Mouse (Mus musculus) urinary bladder, postnatal 25 days (tissue): ENCODE results near the gene Nme7.

ENCODE experiments used
- DNase-seq: peaks from one replicate; pipeline ENCODE4 v3.0.0; 2022; ENCODE audit warnings: low spot score

The Nme7 gene

DNA sequence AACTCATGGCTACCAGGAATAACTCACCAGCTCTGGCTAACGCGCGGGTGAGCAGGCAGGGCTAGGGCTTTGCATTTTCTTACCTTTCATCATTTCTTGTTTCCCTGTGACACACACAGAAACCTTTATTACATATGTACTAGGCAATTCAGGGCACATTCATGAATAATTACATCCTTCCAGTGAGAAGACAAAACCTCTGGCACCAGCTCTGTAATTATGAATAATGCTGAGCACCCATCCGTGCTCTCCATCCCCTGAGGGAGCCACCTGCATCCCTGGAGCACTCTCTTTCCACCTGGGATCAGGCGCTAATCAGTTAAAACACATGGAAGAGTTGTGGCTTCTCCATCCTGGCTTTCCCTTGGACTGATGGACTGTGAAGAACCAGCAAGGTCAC is at the start of gene Nme7:
Nme7 (plus strand) TSS at position 301 of the 400 bp plus-strand sequence.
- no peak for DNase-seq

DNA sequence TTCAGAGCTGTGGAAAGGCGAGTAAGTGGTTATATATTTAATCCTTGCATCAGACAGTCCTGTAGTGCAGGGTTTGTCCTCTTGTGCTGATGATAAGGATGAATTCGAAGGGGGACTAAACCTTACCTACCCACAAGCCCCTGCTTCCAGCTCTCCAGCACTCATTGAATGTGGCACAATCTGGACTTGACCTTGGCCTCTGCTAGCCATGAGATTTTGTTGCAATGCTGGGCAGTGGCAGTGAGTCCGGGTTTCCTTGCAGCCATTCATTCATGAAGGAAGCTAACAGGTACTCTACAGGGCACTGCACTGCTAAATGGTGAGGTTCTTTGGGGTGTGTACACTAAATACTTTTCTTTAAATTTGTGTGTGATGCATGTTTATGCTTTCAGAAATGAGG is 49.1 kb upstream of the Nme7 start:
- DNase-seq, result no peak

DNA sequence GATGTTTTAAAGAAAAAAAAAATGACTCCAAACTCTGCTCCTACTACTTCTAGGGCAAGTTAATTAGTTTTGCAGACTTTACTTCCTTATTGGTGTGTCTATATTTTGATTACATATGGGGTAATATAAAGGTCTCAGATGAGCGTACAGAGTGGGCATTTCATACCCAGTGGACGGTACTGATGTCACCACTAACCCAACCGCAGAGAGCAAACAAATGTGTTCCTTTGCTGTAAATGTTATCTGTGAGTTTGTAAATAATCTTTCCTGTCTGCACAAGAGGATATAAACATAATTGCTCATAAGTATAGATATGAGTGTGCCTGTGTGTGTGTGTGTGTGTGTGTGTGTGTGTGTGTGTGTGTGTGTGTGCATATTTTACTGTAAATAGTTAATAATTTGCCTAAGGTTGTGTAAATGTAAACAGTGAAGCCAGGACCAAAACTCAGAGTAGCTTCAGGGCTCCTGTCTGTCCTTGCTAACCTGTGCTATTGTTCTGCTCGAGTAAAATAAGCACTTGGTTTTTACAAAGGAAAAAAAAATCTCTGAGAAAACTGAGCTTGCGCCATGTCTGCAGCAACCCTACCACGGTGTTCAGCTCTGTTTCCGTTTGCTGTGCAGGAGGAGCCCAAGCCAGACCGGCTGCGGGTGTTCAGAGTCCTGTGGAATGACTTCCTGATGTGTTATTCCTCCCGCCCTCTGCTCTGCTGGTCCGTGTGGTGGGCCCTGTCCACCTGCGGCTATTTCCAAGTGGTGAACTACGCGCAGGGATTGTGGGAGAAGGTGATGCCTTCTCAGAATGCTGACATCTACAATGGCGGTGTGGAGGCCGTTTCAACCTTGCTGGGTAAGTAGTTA is 43.5 kb upstream of the Nme7 start:
- DNase-seq, result no peak

DNA sequence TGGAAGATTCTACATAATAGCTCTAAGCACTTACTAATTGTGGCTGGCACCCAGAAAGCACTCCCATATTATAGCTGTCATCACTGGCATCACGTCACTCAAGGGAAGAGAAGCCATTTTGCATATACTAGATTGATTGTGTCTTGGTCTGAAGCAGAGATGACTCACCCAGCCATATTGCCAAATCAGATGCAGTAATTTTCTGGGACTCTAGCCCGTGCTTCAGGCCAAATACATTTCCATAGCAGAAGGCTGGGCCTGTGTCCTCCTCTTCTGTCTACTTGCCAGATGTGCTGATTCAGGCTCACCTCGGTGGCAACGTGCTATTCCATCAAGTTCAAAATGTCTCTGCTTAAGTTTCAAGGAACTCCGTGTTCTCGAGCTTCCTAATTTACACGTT is 42.4 kb upstream of the Nme7 start:
- no peak for DNase-seq

DNA sequence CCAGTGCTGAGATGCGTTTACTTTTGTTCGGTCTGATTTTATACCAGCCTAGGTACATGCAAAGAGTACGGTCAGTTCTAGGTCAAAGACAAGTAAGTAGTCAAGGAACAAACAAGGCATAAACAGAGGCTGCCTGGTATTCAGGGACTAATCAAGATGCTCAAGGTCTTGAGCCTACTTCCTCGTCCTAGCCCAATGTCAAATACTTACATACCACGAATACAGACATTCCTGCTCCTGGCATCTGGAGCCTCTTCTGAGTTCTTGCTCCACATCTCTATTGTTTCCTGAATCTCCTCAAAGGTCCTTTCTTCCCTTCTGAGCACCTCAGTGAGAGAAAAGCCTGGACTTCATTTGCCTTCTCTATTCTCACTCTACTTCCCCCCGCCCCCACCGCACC is 33.0 kb upstream of the Nme7 start:
- DNase-seq, result no peak

DNA sequence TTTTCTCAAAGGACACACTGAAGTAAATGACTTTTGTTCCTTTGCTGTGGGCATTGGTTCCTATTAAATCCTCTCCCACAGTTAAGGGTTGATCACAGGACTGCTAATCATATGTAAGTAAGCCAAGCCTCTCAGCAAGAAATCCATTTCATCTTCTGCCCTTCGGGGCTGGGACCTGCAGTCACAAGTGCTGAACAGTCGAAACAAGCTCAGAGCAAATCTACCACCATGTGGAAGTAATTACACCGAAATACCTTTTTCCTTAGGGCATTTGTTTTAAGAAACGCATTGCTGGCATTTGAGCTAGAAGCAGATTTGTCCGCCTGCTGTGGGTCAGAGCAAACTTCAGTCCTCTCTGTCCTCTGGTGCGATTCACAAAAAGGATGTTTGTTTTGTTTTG is 30.3 kb upstream of the Nme7 start:
- DNase-seq, result no peak

DNA sequence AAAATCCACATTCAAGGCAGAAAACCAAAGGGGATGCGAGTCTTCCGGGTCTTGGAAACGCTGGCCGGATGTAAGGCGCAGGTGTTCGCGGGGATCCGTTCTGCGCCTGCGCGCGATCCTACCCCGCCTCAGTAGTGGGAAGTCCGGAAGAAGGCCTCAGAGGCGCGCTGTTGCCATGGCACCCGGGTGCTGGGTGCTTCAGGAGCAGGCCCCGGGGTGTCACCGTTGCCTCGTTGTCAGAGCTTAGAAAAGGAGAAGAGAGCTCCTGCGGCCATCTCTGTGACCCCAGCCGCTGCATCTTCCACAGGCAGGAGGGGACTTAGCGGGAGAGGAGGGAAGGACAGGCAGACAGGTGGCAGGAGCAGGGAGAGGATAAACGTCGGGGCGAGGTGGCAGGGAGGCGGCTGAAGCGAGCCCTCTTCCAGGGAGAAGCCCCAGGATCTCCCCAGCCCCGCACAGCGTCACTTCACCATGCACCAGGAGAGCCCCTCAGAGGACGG is 28.4 kb upstream of the Nme7 start, which contains the start of gene Ccdc181:
Ccdc181 (plus strand) TSS at position 131 of the 500 bp plus-strand sequence.
- peak; percentile 90 for DNase-seq

DNA sequence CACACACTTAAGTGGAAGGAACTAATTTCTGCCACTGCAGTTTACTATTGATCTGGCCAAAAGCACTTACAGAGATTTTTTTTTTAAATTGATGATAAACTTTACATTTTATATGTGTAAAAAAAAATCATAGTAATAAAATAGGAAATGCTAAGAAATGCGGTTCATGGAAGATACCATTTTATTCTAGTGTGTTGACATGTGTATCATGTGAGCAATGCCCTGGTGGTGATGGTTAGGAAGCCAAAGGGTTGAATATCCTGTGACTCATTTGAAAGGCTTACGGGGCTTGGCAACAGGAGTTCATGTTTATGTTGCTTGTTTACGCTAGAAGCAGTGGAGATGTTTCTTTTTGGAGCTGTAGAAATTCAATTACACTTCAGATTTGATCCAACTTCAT is 27.4 kb upstream of the Nme7 start:
- DNase-seq, result no peak

DNA sequence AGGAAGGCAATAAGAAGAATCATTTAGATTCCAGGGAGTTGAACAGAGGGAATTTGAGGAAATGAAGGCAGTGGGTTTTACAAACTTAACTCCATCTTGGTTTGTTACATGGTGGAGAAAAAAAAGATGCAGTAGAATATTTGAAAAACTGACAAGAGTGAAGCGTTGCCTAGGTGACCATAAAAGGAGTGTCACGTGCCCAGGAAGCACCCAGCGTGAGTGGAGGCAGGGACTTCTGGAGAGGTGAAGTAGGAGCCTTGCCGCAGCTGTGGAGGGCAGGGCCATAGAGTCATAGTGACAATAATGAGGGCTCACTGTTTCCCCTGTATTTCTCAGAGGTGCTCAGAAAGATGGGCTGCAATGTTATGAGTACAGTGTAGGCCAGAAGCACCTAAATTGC is 24.6 kb upstream of the Nme7 start:
- DNase-seq, result no peak

DNA sequence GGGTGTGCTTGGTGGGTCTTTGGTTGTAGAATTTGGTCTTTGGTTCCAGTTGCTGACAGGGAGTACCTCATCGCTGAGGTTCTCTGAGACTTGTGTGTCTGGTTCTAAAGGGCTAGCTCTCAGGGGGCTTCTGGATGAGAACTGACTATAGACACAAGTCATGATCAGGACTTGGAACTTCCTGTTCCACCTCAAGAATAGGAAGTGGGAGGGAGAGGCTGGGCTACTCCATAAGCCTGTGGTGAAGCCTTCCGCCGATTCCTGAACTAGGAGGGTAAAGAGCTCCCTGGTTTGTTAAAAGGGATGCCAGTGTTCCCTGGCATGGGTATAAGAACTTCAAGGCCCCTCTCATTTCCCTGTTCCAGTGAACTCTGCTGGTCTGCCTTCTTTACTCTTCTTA is 19.9 kb upstream of the Nme7 start:
- no peak for DNase-seq

DNA sequence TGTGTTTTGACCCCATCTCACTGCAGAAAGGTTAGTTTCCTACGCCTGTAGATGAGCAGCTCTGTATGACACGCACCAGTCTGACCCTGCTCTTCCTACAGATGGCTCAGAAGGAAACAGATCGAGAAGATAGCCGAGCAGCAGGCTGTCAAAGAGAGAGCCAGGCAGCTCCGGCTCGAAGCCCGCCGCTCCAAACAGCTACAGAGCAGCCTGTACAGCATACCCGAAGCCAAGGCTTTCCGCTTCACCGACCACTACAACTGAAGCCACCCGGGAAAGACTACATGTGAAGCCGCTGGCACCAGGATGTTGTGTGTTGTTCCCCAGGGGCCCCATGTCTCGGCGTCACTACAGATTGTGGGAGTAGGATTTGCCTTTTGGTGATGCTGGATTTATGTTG is 16.5 kb upstream of the Nme7 start:
- DNase-seq, result no peak

DNA sequence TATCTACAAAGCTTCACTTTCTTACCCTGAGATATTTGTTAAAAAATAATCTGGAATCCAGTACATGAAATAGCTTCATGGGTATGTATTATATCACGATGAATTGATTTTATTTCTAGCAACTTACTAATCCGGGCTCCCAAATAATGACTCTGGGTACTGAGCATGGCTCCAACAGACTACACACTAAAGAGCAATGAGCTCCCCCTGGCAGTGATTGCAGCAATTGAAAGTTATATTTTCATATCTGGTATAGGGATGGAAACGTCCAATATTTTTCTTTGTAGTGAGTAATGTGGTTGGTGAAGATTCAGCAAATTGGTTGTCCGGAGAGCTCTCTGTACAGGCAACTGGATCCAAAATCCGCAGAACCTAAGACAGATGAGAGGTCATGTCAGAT is 11.9 kb upstream of the Nme7 start:
- DNase-seq, result no peak

DNA sequence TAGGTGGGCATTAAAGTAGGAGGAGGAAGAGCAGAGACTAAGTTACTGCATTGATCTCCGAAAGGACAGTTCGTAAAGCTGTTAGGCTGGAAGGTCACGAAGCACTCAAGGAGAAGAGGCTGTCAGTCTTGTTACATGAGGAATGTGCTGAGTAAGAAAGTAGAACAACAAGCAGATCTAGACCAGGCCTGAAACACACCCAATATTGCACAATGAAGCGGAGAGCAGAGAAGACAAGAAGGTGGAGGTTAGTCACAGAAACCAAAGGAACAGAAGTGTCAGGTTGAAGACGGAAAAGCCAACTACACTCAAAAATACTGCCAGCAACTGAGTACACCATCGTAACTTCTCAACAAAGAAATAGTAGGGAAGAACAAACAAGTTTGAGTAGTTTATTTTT is 9.8 kb upstream of the Nme7 start:
- no peak for DNase-seq

DNA sequence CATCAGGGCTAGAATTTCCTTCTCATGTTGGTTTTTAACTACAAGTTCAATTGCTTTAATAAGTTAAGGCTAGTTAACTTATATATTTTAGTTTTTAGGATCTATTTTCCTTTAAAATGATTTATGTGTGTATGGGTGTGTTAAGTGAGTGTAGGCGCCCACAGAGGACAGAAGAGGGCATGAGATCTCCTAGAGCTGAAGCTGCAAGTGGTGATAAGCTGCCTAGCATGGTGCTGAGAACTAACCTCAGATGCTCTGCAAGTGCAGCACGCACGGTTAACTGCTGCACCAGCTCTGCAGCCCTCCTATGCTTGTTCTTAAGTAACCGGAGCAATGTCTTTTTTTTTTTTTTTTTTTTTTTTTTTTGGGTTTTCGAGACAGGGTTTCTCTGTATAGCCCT is 7.4 kb upstream of the Nme7 start:
- no peak for DNase-seq

DNA sequence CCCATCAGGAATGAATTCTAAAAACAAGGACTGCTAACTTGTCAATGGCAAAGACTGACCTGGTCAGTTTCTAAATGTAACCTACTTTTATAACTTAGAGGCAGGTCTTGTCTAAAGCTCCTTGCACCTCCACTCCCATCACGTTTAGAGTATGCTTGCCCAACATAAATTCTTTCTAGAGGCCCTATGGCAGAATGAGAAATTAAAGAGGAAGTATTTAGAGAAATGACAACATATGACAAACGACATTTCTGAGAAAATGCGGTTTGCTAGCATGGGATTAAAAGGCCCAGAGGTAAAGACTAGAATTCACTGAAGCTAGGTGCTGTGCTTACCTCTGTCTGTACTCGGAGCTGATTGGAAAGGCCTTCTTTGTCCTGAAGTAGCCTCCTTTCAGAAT is 2.0 kb upstream of the Nme7 start:
- no peak for DNase-seq

DNA sequence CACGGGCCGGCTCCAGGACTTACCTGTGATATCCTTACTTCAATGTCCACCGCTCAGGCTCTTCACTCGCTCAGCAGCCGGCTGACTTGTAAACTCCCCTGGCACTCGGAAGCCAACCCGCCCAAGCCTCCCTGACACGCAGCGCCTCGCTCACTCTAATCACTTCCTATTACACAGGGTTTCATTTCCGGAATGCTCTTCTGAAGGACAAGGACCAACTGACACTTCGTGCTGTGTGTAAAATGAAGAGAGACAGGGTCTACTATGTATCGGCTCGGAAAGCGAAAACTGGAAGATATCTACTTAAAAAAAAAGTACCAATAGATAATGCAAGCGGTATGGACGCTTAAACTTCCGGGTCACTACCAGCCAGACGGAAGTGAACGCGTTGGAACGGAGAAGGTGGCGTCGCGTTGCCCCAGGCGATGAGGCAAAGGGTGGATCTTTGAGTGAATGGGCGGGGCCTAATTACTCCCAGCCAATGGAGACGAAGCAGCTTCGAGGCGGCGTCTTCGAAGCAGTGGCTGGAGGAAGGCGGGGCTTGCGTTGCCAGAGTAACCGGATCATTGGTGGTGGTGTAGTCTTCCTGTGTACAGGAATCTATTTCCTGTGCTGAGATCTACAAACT is 3.3 kb downstream of the Nme7 start, which contains the start of gene Blzf1:
Blzf1 (minus strand) TSS at position 366 of the 628 bp plus-strand sequence.
- DNase-seq, result peak; percentile 94

DNA sequence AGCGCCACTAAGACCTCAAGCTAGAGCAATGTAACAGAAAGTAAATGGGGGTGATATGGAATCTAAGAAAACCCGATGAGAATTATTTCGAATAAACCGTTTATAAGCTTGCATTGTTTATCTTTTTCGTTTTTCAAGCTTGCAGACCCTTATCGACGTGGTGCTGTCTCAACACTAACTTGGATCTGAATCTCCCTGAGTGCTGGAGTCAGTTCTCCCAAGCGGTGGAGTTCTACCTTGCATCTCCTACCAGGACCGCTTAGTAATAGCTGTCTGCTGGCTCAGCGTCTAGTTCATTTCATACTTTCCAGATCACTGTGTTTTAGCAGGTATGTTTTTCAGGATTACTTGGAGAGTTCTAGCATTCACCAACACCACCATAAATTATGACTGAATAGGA is 4.0 kb downstream of the Nme7 start:
- no peak for DNase-seq

DNA sequence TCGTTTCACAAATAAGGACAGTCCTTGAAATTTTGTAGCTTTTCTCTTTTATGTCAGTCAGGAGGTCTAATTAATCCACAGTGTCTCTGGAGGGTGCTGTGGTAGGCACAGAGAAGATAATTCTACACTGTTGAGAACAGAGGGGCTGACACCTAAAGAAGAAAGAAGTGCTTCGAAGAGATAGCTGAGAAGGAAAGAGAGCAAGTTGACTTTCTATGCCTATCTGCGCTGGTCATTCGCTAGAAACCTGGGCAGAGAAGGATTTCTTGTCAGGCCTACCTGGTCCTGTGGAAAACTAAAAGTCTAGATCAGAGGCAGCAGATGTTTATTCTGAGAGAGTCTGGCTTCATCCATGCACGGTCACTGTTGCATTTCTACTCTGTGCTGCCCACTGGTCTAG is 10.2 kb downstream of the Nme7 start:
- no peak for DNase-seq

DNA sequence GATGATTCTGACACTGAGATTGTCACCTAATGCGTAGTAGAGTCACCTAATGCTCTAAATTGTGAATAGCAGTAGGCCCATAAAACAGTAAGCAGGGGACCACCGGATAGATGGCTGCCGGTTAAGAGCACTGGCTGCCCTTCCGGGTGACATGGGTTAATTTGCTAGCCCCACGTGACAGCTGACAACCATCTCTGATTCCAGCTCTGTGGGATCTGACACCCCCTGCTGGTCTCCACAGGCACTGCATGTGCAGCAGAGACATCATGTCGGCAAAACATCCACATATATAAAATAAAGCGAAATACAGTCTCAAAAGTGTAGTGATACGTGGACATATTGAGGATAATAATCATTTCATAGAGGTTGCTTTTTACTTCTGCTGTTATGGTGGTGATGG is 11.3 kb downstream of the Nme7 start:
- peak; percentile 36 for DNase-seq

DNA sequence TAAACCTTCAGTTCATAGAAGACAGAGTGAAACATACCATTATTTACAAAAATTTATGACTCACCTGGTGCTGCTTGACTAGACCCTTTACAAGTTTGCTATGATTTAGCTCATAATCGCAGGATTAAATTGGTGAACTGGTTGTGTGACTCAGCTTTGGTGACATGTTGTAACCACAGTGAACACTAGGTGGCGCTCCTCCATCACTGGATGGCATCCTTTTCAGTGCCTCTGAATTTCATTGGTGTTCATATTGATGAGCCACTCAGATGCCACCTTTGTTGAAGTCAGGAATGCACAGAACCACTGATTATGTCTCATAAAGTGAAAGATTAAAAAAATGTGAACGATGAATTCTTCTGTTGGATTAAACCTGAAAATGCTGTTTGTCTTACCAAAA is 12.8 kb downstream of the Nme7 start:
- peak; percentile 79 for DNase-seq

DNA sequence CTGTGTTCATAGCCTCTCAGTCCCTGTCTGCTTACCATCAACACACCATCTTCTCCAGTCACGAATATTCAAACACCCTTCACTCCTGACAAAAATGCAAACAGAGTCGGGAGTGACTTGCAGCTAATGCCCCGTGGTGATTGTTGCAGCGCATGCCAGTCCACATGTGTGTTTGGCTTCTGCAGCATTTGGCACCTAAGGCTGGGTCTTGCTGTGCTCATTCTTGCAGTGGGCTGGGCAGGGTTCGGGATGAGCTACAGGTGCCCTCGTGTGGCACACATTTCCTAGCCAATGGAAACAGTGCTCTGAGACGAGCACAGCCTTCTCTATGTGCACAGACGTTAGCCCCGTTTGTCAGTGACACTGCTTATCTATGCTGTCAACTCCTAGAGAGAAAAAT is 13.3 kb downstream of the Nme7 start:
- DNase-seq, result no peak

DNA sequence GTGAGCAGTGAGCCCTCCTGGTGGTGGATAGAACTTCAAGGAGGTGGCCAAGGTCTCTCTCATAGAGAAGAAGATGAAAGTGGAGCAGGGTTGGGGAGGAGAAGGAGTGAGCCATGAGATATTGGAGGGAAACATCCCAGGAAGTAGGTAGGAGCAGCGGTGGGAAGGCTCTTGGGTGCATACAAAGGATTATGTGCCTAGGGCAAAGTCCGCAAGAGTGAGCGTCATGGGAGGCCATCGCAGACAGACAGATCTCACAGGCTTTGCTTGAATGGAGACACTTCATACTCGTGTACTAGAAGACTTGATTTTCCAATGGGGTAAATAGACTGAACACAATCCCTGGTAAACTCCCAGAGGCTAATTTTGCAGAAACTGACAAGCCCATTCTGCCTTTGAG is 14.6 kb downstream of the Nme7 start:
- no peak for DNase-seq

DNA sequence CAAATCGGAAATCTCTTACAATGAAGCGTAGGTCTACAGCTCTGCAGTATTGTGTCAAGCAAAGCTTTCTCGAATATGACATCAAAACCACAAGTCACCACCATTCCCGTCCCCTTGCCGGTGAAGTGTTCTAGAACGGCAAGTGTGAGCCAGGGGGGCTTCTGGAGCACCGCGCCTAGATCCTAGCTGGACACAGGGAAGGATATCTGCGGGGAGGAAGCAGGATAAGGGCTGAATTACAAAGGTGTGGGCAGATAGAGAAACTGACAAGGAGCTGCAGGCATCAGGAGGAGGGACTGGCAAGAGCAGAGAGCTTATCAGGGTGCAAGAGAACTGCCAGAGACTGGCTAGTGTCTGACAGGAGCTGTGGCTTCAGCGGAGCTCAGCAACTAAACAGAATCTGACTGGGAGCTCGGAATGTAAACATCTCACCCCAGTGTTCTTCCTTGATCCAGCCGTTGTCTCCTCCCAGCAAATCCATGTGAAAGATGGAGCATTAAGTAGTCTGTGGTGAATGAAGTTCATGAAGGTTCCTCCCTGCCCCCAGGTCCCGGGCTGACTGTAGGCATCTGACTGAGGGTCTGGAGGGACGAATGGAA is 15.7 kb downstream of the Nme7 start:
- DNase-seq, result no peak
